Mouse (Mus musculus): ENCODE measurements around the gene Efs.

- TF ChIP-seq EP300 (IDR thresholded peaks at IDR 0.05; ENCODE audit: insufficient read depth, low read depth, low read length) (peak; percentile 62), CTCF (IDR thresholded peaks at IDR 0.05) (no peak), POLR2A (IDR thresholded peaks at IDR 0.05; ENCODE audit: insufficient read depth, low read depth, low read length) (peak; percentile 60)
Observed at GRCm38 (mm10) chr14:54943971-54944370, 18.0 kb upstream of the Efs start.

Data from heart, adult 2 months (tissue).